Mouse (Mus musculus) stomach, postnatal 0 days (tissue): ENCODE measurements at regions not wholly inside any gene's neighbourhood (a gene's known extent, or its start where the extent isn't known, plus 50 kb on each side); places are given as distances from the start of the nearest gene placed in this dataset.

ENCODE experiments used
- ATAC-seq: fragments of 200-750 bp; cut with Nextera tagmentation; 2 replicates; pipeline ENCODE4 v1.8.0; 2017; ENCODE audit not compliant: low FRiP score, low TSS enrichment
- DNase-seq: peaks from one replicate; pipeline ENCODE4 v3.0.0-alpha.2; 2016; ENCODE audit warnings: low spot score
- H3K27ac ChIP-seq: fragments of 300-500 bp; sonication (generic); replicated peaks from 2 replicates; pipeline ENCODE4 v1.5.1; 2014; ENCODE audit warnings: mild to moderate bottlenecking, control low read depth
- H3K27me3 ChIP-seq: fragments of 300-500 bp; sonication (generic); 2 replicates; pipeline ENCODE4 v1.6.1; 2014; ENCODE audit warnings: low read length; ENCODE audit not compliant: control insufficient read depth, insufficient read depth
- H3K36me3 ChIP-seq: fragments of 300-500 bp; sonication (generic); 2 replicates; pipeline ENCODE4 v1.6.1; 2014; ENCODE audit warnings: low read length, mixed read lengths; ENCODE audit not compliant: control insufficient read depth, insufficient read depth
- H3K4me1 ChIP-seq: fragments of 300-500 bp; sonication (generic); replicated peaks from 2 replicates; pipeline ENCODE4 v1.6.1; 2014; ENCODE audit warnings: antibody characterized with exemption; ENCODE audit not compliant: control insufficient read depth, insufficient read depth
- H3K4me2 ChIP-seq: fragments of 300-500 bp; sonication (generic); replicated peaks from 2 replicates; pipeline ENCODE4 v1.6.1; 2014; ENCODE audit warnings: low read depth, mild to moderate bottlenecking, control low read depth, moderate library complexity
- H3K4me3 ChIP-seq: fragments of 300-500 bp; sonication (generic); 2 replicates; pipeline ENCODE4 v1.5.1; 2014; ENCODE audit warnings: low read depth, low read length, control low read depth
- H3K9ac ChIP-seq: fragments of 300-500 bp; sonication (generic); 2 replicates; pipeline ENCODE4 v1.6.1; 2014; ENCODE audit warnings: mild to moderate bottlenecking, low read length, control low read depth, mixed read lengths
- H3K9me3 ChIP-seq: fragments of 300-500 bp; sonication (generic); 2 replicates; pipeline ENCODE4 v1.6.1; 2016; ENCODE audit warnings: low read length; ENCODE audit not compliant: control insufficient read depth
- CTCF ChIP-seq: IDR thresholded peaks from 2 replicates; pipeline ENCODE4 v1.5.1; 2016; ENCODE audit warnings: antibody characterized with exemption, low read depth, mild to moderate bottlenecking, moderate library complexity
- EP300 ChIP-seq: optimal IDR thresholded peaks from 2 replicates; pipeline ENCODE3; 2016; ENCODE audit warnings: antibody characterized with exemption
- WGBS: fragments of 180-500 bp; shearing (Covaris S2); extraction: QIAGEN DNeasy Blood & Tissue Kit; methylation state at CpG from one replicate; pipeline ENCODE4 v1.1.7; 2014; 5-methylcytosine and 5-hydroxymethylcytosine counted together

DNA sequence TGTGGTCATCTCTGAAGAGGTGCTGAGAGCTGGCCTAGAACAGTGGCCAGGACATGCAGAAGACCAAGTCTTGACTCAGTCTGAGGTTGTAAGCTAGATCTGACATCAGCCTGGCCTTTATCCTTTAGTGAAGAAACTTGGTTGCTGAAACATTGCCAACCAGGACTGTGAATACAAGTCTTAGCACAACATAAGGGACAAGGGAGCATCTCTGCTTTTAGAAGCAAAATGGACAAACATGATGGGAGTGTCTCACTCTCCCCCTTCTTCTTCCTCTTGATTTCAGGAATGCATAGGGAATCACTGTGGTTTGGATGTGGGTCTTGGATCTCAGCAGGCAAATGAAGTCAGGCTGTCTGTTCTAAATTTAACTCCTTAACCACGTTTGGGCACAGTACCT, 529.1 kb upstream of the Tnc start:
- H3K36me3 ChIP-seq = no peaks in the 10 kb centered on the region
- H3K4me1 ChIP-seq = no peaks in the 10 kb centered on the region
- DNase-seq (no peak), ATAC-seq (no peak)
- no peak for TF ChIP-seq CTCF
- TF ChIP-seq EP300 = no peak
- H3K4me3 ChIP-seq = no peak overlapping the region
- H3K9ac ChIP-seq = no peak overlapping the region
- WGBS = 21% methylated on average over 1 of the region's 1 CpGs
- no peaks in the 10 kb centered on the region for H3K27me3 ChIP-seq
- H3K4me2 ChIP-seq = no peak overlapping the region
- H3K9me3 ChIP-seq = no peaks in the 10 kb centered on the region
- no peak overlapping the region for H3K27ac ChIP-seq

DNA sequence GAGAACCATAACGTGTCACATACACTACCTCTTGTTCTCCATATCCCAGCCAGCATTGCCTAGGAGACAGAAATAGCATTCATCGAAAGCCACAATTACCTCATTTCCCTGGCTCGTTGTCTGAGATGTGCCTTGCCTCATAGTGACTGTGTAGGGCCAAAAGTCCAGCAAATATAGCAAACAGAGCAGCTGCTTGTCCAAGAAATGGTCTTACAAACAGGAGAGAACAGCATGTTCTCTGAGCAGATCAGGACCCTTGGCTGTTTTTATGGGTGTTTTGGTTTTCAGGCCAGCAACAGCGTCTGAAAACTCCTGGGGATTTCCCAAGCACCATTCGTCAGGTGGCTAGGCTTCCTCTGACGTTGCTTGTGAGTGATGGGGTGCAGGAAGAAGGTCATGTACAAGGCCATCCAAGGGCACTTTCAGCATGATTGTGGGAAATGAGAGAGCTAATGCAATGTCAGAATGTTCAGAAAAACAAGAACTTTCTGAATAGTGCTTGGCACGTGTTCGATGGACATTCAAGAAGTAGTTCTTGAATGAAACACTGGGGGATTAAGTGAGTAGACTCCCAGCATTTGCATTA, 528.9 kb upstream of the Pappa start:
- Histone ChIP-seq H3K27ac (no peak overlapping the region), H3K4me1 (no peaks in the 10 kb centered on the region), H3K27me3 (no peaks in the 10 kb centered on the region), H3K4me3 (no peak overlapping the region), H3K9ac (no peak overlapping the region), H3K4me2 (no peak overlapping the region), H3K9me3 (no peaks in the 10 kb centered on the region), H3K36me3 (no peaks in the 10 kb centered on the region)
- peak; percentile 15 for DNase-seq
- ATAC-seq = peak; percentile 77
- TF ChIP-seq EP300 = peak; percentile 27
- peak; percentile 42 for TF ChIP-seq CTCF
- WGBS = 47% methylated on average over 8 of the region's 8 CpGs

DNA sequence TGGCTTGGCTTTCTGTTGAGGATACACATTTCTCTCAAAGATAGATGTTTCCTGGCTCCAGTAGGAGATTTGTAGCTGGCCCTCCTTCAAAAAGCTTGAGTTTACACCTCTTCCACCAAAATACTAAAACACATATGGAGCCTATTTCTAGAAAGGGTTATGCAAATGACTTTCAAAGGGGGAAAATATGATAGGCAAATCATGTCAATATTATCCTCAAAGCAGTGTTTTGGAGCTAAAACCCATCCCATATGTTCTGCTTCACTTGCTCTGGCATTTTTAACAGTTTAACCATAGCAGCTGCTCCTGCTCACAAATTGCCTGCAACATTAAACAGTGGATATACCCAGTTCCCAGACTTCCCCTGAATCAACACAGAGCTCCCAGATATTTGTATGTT, 525.5 kb upstream of the Pappa start:
- DNase-seq (no peak), ATAC-seq (no peak)

DNA sequence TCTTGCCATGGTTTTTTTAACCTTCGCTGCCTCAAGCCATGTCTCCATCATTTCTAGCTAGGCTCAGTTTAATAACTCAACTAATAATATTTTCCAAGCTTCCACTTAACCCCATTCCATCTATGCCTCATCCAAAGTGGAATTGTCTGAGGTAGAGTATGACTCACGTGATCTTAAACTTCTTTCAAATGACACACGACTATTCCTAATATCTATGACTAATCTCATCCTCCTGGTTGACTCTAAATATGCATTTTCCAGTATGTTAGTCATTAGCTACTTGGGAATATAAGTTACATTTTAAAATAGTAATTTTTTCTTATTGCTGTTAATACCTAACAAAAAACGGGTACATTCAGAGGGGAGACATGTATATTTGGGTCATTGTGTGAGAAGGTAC, 524.8 kb upstream of the Pappa start:
- no peak overlapping the region for H3K4me2 ChIP-seq
- 72% methylated on average over 4 of the region's 4 CpGs for WGBS
- no peak overlapping the region for H3K4me3 ChIP-seq
- H3K4me1 ChIP-seq = no peaks in the 10 kb centered on the region
- H3K27me3 ChIP-seq = no peaks in the 10 kb centered on the region
- H3K9ac ChIP-seq = no peak overlapping the region
- no peak overlapping the region for H3K27ac ChIP-seq
- no peaks in the 10 kb centered on the region for H3K36me3 ChIP-seq
- no peak for DNase-seq
- H3K9me3 ChIP-seq = no peaks in the 10 kb centered on the region
- no peak for TF ChIP-seq CTCF
- no peak for TF ChIP-seq EP300
- no peak for ATAC-seq

More for the DNA sequence above, 525.5 kb upstream of the Pappa start:
- no peak overlapping the region for H3K4me2 ChIP-seq
- no peaks in the 10 kb centered on the region for H3K36me3 ChIP-seq
- H3K9ac ChIP-seq = no peak overlapping the region
- H3K9me3 ChIP-seq = no peaks in the 10 kb centered on the region
- no peak overlapping the region for H3K27ac ChIP-seq
- TF ChIP-seq EP300 = no peak
- no peaks in the 10 kb centered on the region for H3K27me3 ChIP-seq
- no peaks in the 10 kb centered on the region for H3K4me1 ChIP-seq
- no peak overlapping the region for H3K4me3 ChIP-seq

DNA sequence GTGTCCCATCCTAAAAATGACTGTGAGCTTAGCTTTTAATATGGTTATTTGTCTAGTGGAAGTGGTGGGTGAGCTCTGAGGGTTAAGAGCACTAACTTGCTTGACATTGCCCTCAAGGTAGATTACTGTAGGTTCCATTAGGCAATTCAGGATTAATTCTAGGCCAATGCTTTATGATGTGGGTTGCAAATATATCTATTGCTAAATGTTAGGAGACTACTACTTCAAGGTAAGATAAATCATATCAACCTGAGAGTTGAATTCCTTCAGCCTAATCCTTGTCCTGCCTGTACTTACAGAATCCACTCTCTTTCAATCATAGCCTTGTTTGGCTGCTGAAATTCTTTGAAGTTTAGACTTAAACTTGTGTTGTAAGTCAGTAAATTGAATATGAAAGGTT, 501.2 kb upstream of the Pappa start:
- Histone ChIP-seq H3K4me2 (no peak overlapping the region), H3K4me1 (no peaks in the 10 kb centered on the region), H3K27ac (no peak overlapping the region), H3K9ac (no peak overlapping the region), H3K4me3 (no peak overlapping the region), H3K36me3 (no peaks in the 10 kb centered on the region), H3K27me3 (no peaks in the 10 kb centered on the region), H3K9me3 (no peaks in the 10 kb centered on the region)
- TF ChIP-seq EP300 = no peak
- TF ChIP-seq CTCF = no peak
- ATAC-seq (no peak), DNase-seq (no peak)

DNA sequence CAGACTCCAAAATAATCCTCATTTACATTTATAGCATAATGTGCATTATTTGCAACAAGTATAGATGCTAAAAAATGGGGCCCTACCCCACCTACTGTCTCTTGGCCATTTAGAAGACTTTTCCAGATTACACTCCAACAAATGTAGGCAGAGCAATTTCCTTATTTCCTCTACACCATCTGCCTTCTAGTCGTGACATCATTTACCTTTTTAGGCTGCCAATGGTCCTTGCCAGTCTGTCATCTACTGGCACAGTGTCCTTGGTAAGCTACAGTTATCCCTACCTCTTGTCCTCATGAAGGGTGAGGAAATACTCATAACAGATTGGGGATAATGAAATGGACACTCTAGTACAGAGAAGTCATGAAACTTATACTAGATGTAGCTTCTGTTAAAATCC, 491.8 kb upstream of the Pappa start:
- H3K36me3 ChIP-seq = no peaks in the 10 kb centered on the region
- TF ChIP-seq EP300 = no peak
- no peak for TF ChIP-seq CTCF
- ATAC-seq = no peak
- H3K9ac ChIP-seq = no peak overlapping the region
- no peak overlapping the region for H3K4me2 ChIP-seq
- H3K4me1 ChIP-seq = no peaks in the 10 kb centered on the region
- H3K27ac ChIP-seq = no peak overlapping the region
- H3K4me3 ChIP-seq = no peak overlapping the region
- no peak for DNase-seq
- H3K9me3 ChIP-seq = no peaks in the 10 kb centered on the region
- WGBS = 45% methylated on average over 1 of the region's 1 CpGs
- no peaks in the 10 kb centered on the region for H3K27me3 ChIP-seq
